Mouse (Mus musculus) layer of hippocampus, adult 9-11 months (tissue): ENCODE measurements around the gene Tcp10c.
"Not testable (repeated sequence)": the region's sequence is repeated elsewhere in the genome, so short reads cannot be mapped to it uniquely, and the experiment has no call there.

Experiments used
- DNase-seq: peaks from one replicate; pipeline ENCODE4 v3.0.0; 2022

The Tcp10c gene

DNA sequence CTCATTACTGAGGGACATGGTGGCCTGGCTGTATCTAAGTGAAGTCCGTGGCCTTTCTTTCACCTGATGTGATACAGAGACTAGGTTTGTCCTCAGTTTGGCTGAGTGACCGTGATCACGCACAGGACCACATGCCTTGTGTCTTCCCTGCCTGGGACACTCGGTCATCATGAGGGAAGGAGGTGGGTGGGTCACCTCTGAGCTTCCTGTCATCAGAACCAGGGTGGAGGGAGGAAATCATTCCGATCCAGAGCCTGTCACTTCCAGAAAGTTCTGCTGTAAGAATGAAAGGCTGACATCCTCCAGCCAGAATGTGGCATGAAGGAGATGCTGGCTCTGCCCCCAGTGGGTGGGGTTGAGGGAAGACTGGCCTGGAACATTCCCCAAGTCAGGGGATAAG, 45.6 kb downstream of the Tcp10c start:
- DNase-seq = not testable (repeated sequence)

DNA sequence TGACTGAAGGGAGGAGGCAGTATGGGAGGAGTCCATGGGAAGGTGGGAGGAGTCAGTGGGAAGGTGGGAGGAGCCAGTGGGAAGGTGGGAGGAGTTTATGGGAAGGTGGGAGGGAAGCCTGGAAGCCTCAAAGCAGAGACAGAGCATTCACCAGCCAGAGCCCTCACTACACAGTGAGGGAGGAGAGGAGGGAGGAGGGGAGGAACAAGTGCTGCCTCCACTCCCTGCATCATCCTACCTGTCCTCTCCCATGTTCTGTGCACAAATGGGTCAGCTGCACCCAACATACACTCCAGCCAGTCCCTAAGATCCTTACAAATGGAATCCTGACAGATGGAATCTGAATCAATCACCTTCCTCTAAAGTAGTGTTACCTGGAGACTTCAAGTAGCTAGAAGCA, 47.7 kb downstream of the Tcp10c start:
- DNase-seq = not testable (repeated sequence)

DNA sequence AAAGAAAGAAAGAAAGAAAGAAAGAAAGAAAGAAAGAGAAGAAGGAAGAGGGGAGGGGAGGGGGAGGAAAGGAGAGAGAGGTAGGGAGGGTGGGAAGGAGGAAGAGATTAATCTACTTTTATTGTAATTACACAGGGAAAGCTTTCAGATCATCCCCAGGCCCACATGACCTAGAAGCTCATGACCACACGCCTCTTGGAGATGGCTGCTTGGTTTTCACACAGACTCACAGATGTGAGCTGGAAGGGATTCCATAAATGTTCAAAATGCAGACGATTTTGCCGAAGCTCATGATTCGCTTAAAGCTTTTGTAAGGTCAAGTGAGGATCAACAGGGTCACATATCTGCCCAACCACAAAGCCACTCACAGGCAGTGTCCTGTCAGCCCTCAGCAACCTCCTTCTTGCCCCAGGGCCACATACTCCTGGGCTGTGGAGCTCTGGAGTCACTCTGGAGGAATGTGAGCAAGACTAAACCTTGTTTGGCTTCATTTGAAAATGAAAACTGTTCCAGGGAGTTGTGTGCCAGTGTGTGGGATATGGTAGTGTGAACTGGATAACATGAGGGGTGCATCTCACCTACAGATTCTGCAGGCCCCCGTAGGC, 49.3 kb downstream of the Tcp10c start:
- not testable (repeated sequence) for DNase-seq

DNA sequence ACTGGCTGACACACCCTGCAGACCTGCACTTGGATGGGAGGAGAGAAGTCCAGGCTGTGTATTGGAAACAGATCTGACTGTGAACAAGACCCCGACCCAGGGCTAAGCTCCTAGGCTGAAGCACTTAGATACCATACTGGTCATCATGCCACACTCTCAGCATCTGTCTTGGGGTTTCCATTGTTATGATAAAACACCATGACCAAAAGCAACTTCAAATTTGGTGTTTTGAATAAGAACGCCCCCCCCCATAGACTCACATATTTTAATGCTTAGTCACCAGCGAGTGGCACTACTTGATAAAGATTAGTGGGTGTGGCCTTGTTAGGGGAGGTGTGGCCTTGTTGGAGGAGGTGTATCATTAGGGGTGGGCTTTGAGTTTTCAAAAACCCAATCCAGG, 51.7 kb downstream of the Tcp10c start:
- not testable (repeated sequence) for DNase-seq

DNA sequence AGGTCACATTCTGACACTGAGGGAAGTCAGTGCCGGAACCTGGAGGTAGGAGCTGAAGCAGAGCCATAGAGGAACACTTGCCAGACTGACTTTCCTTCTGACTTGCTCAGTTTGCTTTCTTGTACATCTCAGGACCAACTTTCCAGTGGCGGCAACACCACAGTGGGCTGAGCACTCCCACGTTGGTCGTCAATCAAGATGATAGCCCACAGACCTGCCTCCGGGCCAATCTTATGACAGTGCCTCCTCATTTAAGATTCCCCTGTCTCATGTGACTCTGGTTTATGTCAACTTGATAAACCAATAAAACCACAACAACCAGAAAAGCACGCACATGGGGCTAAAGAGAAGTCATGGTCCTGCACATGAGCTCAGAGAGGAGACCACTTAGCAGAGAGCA, 52.3 kb downstream of the Tcp10c start:
- not testable (repeated sequence) for DNase-seq

DNA sequence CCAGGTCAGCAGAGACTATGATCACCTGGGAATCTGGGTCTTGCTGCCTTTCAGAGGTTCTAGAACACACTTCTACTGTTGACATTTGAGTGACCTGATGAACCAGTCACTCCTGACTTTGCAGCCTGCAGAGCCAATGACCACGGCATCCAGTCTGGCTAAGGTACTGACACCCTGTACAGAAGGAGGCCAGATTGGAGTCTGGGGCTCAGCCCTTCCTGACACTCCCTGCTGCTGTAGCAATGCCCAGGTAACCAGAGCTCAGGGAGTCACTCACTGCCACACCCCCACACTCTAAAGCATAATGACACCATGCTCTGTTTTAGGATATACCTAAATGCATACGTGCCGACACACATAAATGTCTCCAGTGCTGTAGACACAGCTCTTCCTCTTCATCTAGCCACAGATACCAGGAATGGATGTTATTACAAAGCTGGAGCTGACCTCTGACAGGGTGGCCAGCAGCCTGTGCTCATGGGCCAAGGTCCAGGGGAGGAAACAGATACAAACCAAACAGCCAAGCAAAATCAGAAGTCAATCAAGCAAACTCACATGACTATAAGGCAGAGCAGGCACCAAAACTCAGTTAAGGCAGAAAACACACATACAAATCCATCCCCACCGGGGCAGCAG, 53.4 kb downstream of the Tcp10c start:
- not testable (repeated sequence) for DNase-seq

DNA sequence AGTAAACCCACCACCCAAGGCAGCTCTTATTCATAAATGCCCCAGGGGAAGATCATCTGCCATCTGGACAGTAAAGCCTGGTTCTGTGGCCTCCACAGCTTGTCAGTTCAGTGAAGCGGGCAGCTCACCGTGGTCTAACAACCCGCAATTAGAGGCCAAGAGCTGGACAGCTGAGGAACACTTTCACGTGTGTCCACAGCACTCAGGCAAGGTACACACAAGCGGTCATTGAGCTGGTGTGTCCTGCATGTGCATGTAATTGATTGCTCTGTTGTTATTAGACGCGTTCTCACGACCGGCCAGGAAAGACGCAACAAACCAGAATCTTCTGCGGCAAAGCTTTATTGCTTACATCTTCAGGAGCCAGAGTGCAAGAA, 53.9 kb downstream of the Tcp10c start:
- DNase-seq = not testable (repeated sequence)

DNA sequence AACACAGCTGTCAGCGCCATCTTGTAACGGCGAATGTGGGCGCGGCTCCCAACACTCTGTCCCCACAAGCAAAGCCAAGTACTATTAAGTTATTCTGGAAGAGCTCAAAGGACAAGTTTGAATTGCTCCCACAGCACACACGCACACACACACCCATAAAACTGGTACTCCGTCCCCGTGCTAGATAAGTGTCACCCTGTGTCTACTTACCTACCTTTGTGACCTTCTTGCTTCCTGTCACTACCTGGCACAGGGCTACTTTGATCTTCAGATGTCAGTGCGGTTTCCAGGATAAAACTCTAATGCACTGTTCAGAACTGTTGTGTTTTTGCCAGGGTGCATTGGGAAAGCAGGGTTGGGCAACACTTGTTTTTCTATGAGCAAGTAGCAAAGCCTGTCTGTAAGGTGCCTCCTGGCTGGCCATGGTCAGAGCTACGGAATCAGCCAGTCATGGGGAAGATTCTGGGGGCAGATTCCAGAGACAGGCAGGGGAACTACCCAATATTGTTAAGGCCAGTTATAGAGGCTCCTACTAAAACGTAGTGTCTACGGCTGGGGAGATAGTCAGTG, 66.7 kb downstream of the Tcp10c start:
- not testable (repeated sequence) for DNase-seq

DNA sequence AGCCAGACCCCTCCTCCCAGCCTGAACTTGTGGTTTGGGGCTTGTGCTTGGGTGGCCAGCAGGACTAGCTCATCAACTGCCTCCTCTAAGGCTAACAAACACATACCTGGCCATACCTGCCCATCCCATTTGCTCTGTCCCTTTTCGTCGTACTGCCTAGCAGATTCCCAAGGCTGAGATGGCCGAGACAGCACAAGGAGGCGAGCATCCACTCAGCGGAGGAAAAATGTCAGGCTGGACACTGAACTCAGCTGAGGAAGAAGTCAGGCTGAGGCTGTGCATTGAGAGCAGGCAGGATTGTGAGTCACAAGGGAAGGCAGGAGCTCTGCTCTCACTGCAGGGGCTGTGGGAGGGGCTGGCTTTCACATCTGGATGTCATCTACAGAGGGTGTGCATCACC, 68.3 kb downstream of the Tcp10c start:
- DNase-seq = not testable (repeated sequence)

DNA sequence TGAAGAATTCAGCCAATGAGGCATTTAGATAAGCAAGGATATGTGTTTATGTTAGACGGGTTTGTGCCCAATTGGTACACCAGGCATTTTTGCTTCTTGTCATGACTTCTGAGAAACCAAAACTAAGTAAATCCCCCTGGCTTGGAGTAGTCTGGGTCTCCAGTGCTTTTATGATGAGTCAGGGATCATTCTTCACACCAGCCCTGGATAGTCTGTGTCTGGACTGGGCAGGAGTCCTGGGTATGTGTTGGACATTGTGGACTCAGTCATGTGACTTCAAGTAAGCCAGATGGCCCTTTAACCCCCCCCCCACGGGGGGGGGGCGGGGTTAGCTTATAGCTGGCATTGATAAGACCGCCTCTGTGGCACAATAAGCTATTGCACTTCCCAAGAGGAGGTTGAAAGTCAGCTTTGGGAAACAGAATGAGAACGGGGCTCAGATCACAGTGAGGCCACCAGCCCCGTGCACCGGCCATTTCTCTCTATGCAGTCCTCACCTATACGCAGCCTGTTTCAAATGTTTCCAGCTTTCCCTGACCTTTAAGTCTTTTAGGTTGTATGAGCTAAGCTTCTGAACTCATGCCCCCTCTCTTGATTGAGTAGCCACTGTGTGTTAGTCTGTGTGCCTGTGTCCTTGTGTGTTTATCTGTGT, 69.1 kb downstream of the Tcp10c start:
- DNase-seq = not testable (repeated sequence)

DNA sequence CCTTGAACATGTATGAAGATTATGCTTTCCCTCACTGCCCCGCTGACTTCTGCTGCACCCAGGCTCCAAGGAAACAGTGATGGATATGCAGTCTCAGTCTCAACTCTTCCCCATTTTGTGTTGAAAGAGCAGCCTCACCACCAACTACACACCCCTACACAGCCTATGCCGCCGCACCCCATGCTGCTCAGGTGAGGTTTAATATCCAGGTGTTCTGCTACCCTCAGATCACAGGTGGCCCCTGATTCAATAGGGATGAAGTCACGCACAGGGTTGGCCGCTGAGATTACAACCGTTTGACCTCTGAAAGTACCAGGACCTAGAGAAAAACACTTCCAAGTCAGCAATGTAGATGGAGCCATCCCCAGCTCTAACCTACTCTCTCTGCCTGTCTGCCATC, 69.9 kb downstream of the Tcp10c start:
- DNase-seq = not testable (repeated sequence)

DNA sequence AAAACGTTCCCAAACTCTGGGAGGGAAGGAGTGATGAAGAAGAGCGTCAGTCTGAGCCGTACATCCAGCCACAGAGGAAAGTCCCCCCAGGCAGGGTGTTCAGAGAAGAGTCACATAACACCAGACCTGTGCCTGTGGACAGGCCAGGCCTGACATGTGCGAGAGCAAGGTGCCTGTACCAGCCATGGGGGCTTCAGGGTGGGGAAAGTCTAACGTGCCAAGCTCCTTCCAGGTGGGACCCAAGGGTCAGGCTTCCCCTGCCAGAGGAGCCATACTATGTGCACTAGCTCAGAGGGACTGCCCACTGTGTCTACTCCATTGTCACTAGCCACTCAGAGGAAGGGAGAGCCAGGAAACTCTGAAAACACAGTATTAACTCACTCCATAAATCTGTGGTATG, 71.3 kb downstream of the Tcp10c start:
- not testable (repeated sequence) for DNase-seq

DNA sequence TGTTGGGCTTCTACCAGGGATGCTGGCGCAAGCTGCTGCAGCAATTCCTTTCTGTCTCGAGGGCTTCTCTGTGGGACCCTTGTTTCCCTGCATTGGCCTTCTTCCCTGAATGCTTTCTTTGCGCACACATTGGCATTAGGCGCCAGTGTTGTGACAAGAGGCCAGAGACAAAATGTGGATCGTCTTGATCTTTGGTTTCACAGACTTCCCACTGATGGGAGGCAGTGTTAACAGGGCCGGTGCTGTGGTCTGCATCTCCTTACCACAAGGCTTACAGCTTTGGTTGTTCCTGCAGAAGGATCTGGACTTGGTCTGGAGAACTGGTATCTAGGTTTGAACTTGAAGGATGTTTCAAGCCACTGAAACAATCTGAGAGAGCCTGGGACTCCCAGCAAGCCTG, 72.1 kb downstream of the Tcp10c start:
- not testable (repeated sequence) for DNase-seq
